Mouse (Mus musculus) cerebellum, adult 2 months (tissue): ENCODE results near the gene Fa2h.

Experiments used
- CTCF ChIP-seq: fragments of 200-500 bp; IDR thresholded peaks from 2 replicates; pipeline ENCODE4 v1.5.1; 2011; ENCODE audit warnings: low read depth, mild to moderate bottlenecking, control low read depth, low read length, moderate library complexity, borderline replicate concordance; ENCODE audit not compliant: insufficient read depth
- POLR2A ChIP-seq: fragments of 200-500 bp; IDR thresholded peaks from 2 replicates; pipeline ENCODE4 v1.6.1; 2011; ENCODE audit warnings: low read length, control low read depth, borderline replicate concordance; ENCODE audit not compliant: insufficient read depth

- TF ChIP-seq CTCF: no peak
- TF ChIP-seq POLR2A: no peak
Measured at GRCm38 (mm10) chr8:111424181-111424580, 30.6 kb upstream of the Fa2h start.
